Mouse (Mus musculus): Measurements from ENCODE around the gene Atp9a.

The Atp9a gene

DNA sequence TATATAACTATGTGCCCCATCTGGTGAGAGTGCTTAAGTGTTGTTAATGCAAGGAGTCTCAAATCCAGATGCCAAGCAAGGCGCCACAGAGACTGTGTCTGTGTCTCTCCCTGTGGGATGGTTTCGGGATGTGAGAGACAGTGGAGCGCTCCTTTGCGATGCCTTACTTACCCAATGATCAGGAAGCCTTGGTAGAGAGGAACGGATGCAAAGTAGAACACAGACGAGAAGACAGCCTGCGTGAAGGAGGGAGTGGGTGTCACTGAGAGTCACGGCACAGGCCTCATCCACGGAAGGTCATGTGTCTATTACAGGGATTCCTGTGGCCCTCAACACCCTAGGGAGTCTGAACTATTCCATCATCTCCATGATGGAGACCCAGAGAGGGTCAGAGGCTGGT, 101.7 kb downstream of the Atp9a start:
- DNase-seq (ENCODE audit: low spot score) = no peak

DNA sequence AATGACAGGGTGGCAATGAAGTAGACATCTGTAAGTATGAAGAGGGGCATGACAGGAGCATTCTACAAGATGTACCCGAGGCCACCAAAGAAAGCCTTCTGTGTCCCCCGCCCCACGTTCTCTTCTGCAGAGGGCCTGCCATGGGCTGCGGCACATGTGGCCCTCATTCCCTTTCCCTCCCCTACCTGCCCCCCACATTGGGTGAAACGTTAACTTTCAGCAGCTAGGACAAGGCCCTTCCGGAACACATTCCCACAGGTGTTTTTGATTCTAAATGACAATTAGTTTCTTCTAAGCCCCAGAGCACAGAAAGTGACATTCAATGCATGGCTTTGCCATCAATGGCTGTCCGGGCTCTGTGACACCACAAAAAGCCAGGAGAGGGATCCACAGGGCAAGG, 107.3 kb downstream of the Atp9a start:
- DNase-seq (ENCODE audit: low spot score) = no peak

DNA sequence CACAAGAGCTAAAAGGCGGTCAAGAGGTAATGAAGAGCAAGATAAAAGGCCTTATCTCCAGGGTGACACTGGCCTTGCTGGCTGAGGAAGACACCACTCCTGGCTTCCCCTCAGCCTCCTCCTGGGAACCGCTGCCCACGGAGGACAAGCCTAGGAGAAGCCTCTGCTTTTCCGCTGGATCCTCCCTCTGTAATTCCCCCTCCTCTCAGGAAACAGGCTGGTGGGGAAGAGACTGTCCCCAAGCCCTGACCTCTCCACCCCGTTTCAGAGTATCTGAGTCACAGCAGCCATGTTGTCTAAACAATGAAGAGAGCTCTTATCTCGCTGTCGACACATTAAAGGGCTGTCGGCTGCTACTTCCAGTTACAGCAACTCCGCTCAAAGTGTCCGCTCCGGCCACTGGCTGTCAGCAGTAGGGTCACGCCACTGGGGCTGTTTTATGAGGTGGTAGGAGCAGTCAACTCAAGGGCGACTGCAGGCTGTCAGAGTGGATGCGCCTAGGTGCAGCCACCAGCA, 108.8 kb downstream of the Atp9a start:
- DNase-seq (ENCODE audit: low spot score) = no peak

DNA sequence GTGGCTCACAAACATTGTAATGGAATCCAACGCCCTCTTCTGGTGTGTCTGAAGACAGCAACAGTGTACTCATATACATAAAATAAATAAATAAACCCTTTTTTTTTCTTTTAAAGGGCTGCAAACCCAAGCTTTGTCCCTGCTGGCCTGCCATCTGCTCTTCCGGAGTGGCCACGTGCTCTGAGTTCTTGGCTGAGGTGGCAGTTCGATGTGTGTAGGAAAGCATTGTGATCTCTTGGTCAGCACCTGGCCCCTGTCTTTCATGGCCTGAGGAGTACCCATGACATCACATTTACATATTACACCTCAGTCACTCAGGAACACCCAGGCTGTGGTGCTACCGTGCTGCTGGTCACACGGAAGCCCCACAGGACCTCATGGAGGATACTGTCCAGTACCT, 109.7 kb downstream of the Atp9a start:
- DNase-seq (ENCODE audit: low spot score) = no peak

DNA sequence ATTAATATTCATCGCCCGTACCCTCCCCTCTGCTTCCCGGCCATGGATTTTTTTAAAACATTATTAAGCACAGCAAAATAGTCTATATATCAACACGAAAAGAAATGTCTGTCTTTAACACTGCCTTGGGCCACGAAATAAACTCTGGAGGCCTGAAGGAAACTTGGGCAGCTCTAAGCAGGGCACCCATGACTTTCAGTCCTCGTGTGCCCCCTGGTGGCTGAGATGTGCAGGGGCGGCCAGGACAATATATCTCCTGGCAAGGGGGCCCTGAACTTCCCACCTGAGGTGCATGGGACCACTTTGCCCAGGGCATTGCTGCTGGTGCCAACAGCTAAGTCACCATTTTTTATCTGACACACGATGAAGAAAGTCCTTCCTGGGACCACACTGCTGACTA, 113.4 kb downstream of the Atp9a start:
- DNase-seq (ENCODE audit: low spot score) = peak; percentile 72

DNA sequence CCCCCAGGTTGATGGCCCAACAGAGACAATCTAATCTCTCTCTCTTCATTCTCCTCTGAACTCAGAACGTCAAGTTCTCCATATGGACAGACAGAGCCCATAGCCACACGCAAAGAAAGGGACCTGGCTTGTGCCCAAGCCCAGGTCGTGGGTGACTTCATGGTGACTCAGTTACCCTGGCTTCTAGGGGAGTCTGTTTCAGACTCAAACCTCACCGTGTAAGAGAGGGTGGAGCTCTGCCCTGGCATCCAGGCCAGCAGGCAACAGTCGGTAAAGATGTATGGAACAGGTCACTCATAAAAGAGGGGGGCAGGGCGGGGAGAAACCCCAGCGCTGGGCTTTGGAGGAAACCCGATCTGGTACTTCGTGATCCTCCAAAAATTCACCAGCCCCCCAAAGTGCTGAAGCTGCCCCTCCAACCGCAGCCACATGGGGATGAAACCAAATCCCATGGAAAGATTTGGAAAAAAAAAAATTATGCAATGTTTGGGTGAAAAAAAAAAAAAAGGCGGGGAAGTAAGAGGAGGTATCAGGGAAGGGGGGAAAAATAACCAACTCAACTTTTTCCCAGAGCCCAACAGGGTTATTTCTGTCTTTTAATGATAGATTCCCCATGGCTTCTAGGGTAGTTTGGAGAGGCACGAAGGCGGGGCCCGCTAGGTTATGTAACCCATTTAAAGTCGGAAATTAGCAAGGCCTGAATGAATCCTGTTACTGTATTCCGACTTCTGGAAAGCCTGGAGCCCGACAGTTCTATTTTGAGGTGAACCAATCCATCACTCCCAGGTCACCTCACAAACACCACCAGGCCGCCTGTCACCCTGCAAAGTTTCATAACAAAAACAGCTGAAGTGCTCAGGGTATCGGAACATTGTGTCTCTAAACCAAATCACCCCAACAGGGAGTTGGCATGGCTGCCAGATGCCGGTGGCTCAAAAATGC, 114.1 kb downstream of the Atp9a start:
- no peak for DNase-seq (ENCODE audit: low spot score)

DNA sequence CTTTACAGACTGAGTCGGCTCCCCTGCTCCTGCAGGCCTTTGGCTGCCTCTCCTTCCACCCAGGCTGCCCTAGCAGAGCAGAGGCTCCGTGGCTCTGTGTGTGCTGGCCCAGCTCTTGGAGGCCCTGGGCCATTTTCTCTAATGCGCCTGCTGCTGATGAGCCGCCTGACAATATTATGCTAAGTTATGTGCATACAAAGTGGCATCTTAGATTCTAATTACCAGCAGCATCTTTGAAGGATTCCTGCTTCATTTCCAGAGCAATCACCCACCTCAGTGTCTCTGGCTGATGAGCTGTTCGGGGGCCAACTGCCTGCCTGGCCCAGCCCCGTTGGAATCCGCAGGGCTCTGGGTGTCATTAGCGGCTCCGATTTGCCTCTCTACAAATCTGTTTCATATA, 115.8 kb downstream of the Atp9a start:
- DNase-seq (ENCODE audit: low spot score) = no peak

DNA sequence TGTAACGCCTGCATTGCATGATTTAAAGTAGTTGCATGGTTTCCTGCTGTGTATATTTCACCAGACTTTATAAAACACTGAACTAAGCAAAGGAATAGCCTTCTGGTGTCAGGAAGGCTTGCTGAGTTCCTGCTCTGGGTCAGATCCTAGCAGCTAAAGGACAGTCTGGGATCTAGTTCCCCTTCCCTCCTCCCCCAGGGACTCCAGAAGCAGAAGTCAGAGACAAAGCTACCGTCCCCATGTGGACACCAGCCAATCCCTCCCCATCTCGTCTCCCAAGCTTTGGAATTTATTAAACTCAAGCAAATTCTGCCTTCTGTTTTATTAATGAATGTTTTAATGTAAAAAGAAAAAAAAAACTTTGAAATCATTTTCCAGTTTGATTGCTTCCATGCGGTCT, 117.1 kb downstream of the Atp9a start:
- DNase-seq (ENCODE audit: low spot score) = no peak

DNA sequence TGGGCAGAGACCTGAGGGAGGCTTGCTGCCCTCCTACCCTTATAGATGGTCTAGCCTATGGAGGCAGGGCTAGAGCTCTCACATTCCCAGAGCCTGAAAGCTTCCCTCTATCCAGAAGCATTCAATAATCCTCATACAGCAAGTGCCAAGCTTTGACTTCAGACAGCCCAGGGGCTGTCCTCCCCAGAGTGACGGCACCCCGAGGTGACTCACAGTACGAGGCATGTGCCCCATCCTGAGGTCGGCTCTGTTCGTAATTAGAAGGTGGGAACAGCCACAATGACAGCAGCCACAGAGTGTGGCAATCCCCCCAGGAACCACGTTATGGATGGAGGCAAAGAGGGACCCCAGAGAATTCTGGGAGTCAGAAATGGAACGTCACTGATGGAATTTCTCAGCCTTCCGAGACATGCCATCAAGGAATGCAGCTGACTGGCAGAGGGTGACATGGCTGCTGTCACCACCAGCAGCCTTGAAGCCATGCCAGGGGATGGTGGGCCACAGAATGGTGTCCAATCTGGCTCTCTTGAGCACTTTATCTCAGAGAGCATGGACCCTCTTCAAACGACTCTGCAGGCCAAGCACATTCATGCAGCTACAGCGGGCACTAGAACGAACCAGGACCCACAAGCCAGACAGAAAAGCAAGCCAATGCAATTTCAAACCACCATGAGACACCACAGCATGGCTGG, 121.0 kb downstream of the Atp9a start:
- DNase-seq (ENCODE audit: low spot score) = no peak

DNA sequence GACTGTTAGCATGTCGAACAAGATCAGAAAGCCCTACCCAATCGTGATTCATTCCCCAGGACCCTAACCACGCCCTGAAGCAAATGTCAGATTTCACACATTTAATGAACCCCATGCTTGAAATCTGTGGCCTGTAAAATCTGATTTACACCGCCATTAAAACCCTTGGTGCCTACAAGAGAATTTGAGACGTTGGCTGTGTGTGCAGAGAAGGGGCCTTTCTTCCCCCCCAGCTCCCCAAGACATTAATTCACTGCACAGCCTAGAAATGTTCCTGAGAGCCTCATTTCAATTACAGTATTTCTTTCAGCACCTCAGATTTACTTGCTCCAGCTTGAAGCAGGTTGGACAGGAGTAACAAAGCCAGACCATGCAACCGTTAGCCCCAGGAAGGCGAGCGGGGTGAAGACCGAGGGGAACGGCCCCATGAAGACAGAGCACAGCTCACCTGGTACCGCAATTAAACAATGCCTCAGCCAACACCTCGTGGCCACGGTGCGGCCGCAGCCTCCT, 123.9 kb downstream of the Atp9a start:
- DNase-seq (ENCODE audit: low spot score) = no peak

DNA sequence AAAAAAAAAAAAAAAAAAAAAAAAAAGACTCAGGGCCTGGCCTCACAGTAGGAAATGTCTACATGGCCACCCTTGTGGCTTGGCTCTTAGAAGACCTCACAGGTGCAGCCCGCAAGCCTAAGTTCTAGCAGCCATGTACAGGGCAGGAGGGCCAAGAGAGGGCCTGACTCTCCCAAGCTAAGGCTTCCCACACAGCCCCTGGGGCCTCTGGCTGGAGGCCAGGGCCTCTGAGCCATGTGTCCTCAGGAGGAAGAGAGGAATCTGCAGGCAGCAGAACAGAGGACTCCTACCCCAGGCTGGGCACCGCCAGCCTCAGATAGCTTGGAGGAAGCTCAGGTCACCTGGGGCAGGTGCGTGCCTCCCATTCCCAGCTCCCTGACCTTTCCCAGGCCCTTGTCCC, 127.0 kb downstream of the Atp9a start:
- DNase-seq (ENCODE audit: low spot score) = no peak

DNA sequence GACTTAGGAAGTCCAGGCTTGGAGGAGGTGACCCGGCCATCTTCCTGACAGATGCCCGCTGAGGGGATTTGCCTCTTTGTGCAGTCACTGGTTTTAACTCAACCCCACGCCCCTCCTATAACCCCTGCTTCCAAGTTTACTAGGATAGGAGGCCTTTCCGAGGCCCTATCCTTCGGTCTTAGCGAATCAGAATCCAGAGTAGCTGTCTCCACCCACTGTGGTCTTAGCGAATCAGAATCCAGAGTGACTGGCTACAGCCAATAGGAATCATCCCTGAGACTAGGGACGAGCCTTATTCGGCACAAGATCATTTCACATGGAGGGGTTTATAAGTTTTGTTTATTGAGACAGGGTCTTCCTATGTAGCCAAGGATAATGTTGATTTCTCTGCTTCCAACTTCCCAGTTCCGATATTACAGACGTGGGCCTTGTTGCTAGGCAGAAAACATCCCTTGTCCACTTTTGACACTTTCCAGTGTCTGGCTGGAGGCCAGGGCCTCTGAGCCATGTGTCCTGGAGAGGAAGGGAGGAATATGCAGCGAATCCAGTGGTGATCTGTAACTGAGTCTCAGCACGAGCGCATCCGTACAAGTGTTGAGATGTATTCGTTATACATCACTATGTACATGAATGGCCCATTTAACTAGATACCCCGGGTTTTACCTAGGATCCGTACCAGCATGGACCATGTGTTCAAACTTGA, 127.9 kb downstream of the Atp9a start:
- no peak for DNase-seq (ENCODE audit: low spot score)

DNA sequence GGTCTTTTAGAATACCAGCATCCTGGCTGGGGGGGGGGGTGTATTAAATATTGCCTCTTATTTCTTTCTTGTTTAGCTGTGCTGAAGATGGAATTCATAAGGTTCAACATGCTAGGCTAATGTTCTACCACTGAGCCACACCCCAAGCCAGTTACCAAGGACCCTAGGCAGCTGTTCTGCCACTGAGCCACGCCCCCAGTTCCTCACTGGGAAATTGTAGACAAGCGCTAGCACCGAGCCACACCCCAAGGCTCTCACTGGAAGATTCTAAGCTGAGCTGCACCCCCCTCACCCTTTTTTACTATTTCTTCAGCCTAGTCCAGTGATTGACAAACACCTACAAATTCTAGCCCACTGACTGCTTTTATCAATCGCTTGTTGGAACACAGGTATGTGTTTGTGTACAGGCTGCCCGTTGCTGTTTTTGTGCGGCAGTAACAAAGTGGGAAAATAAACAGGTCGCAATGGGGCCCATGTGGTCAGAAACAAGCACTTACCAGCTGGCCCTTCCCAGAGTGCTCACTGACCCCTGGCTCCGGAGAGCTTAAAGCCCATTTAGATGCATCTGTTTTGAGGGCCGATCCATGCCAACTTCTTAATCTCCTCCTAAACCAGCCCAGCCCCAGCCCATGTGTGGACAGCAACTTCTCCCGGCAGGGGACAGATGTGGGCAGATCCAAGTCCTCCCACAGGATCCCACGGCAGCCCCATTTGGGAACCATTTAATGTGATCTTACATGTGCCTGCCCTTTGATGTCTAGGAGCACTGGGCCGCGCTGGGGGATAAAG, 128.9 kb downstream of the Atp9a start:
- peak; percentile 24 for DNase-seq (ENCODE audit: low spot score)

DNA sequence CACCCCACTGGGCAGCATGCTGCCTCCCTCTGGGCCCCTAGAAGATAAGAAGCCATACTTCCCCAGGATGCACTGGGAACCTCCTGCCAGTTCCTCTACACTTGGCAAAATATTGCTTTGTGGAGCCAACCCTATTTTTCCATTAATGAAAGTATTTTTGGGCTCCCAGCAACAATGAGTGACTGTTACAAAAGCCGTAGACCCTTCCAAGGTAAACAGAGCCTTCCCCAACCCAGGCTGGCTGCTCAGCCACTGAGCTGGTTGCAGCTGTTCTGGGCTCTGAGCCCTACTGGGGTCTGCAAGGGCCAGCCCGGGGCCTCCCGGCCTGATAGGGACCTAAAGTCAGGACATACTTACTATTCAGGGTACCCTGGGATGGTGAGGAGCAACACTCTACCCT, 131.3 kb downstream of the Atp9a start:
- DNase-seq (ENCODE audit: low spot score) = no peak

DNA sequence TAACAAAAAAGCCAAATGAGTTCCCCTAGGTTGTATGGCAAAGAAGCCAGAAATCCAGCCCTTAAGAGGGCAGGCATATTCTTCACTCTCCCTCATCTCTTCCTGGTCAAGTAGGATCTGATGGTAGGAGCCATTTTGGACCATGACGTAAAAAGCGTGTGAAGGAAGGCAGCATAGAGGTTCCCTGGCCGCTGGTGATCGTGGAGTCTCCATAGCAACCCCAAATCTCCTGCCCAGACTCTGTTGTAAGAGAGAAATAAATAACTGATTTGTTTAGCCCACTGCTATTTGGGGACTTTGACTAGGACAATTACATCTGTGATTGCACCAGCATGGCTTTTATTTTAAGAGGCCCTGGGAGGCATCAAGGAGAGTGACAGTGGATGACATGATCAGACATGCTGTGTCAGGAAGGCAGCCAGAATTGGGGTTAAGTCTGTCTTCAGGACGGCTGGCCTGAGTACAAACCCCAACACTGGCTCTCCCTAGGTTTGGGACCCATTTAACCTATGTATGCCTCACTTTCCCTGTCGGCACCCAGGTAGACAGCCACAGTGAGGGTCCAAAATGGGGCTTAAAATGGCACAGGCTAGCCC, 132.5 kb downstream of the Atp9a start:
- no peak for DNase-seq (ENCODE audit: low spot score)

DNA sequence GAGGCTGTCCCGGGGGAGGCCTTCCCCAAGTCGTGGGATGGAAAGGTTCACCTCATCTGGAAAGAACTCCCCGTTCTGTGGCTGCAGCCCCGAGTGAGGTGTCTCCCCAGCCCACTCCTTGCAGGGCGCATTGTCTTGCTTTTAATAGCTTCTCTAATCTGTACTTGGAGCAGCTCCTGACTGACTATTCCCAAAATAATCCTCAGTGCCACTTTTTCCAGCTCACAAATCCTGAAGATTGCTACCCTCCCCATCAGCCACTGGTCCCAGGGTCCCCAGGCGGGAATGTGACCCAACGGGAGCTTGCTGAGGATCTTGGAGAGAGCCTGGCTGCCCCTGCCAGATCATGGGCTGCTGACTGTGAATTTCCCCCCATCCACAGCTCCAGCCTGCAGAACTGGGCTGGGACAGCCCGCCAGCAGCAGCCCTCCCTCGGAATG, 134.1 kb downstream of the Atp9a start:
- no peak for DNase-seq (ENCODE audit: low spot score)

DNA sequence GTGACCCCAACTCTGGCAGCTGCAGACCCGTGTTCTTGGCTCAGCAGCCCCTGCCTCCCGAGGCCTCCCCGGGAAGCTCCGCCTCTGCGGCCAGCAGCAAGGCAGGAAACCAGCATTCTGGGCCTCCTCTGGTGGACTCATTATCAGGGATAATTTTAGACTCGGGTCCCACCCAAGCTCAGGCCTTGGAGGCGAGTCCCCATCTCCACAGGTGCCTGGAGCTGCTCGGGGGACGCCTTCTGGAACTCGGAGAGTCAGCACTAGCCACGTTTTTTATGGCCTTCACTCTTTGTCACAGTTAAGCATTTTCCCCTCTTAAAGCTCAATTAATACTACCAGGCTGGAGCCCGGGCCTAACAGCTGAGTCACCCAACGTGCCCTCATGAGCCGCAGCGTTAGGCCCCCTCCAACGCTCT, 137.5 kb downstream of the Atp9a start:
- no peak for DNase-seq (ENCODE audit: low spot score)

DNA sequence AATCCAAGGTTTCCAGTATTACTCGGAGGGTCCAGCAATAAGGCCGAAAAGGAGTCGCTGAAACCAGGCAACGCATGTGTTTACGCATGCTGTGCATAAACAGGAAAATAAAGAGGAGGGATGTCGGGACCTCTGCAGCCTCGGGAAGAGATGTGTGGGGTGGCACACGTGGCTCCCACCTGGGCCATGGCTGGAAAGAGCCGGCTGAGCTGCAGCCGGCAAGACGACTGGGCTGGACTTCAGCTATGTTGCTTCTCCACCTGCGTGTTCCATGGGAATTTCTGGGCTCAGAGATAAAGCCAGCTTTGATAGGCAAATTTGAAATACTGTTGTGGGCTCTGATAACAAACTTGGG, 139.8 kb downstream of the Atp9a start:
- no peak for DNase-seq (ENCODE audit: low spot score)

DNA sequence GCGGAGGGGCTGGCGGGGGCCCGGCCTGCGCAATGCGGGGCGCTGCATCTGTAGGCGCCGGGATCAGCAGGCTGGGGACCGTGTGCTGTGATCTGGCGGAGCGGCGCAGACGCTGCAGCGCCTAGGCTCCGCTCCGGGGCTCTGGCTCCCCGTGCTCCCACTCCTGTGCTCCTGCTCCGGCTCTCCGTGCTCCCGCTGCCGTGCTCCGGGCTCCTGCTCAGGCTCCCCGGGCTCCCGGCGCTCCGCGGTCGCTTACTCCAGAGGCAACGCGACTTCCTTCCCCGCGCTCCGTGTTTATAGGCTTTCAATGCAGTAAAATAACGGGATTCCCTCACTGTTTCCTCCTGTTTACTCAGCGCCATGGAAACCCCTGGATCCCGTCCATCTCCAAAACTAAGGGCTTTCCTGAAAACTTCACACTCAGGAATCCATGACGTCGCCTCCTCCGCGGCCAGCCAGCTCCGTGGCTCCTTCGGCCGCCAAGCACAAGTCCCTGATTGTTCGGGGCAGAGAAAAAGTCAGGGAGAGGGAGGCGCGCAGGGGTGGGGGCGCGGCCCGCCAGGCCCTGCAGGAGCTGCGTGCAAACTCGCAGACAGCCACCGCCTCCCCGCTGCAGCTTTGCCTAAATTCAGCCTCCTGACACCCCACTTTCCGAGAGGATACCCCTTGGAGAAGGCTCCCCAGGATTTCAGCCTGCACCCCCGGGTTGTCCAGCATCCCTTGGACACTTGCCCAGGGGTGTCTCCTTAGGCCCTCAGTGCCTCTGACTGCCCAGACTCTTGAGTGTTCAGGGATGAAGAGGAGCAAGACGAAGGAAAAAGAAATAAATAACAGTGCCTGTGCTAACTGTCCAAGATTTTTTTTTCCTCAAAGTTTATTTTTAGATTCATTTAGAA, 140.5 kb downstream of the Atp9a start, which contains the start of gene Nfatc2:
Gene Nfatc2, minus strand, starts transcription at position 167 of the 896 bp plus-strand sequence.
- peak; percentile 69 for DNase-seq (ENCODE audit: low spot score)

Data from MN1 (cell line).